Mouse (Mus musculus) hindbrain, embryonic 16.5 days (tissue): ENCODE data around the gene 4933427I04Rik. TPM values are rescaled to one million over a fixed set of nuclear protein-coding genes. Genes with fewer than 3 reads are reported as not detected.

Experiments used
- ATAC-seq: fragments of 200-750 bp; cut with Nextera tagmentation; 2 replicates; pipeline ENCODE4 v1.8.0; 2017; ENCODE audit warnings: moderate TSS enrichment, moderate library complexity
- H3K27ac ChIP-seq: fragments of 300-500 bp; sonication (generic); 2 replicates; pipeline ENCODE4 v1.5.1; 2014; ENCODE audit warnings: low read depth, mild to moderate bottlenecking, control low read depth, low read length, moderate library complexity
- H3K27me3 ChIP-seq: fragments of 300-500 bp; sonication (generic); replicated peaks from 2 replicates; pipeline ENCODE4 v1.6.1; 2014; ENCODE audit warnings: low read length; ENCODE audit not compliant: control insufficient read depth, insufficient read depth
- H3K36me3 ChIP-seq: fragments of 300-500 bp; sonication (generic); 2 replicates; pipeline ENCODE4 v1.6.1; 2014; ENCODE audit warnings: mild to moderate bottlenecking, low read length, moderate library complexity, mixed read lengths; ENCODE audit not compliant: control insufficient read depth, insufficient read depth
- H3K4me1 ChIP-seq: fragments of 300-500 bp; sonication (generic); 2 replicates; pipeline ENCODE4 v1.6.1; 2014; ENCODE audit warnings: low read depth, low read length; ENCODE audit not compliant: control insufficient read depth, insufficient read depth
- H3K4me2 ChIP-seq: fragments of 300-500 bp; sonication (generic); 2 replicates; pipeline ENCODE4 v1.6.1; 2014; ENCODE audit warnings: mild to moderate bottlenecking, low read length, control low read depth, moderate library complexity
- H3K4me3 ChIP-seq: fragments of 300-500 bp; sonication (generic); 2 replicates; pipeline ENCODE4 v1.5.1; 2014; ENCODE audit warnings: mild to moderate bottlenecking, low read length, control low read depth, moderate library complexity
- H3K9ac ChIP-seq: fragments of 300-500 bp; sonication (generic); 2 replicates; pipeline ENCODE4 v1.6.1; 2014; ENCODE audit warnings: low read depth, mild to moderate bottlenecking, control low read depth, low read length, moderate library complexity
- H3K9me3 ChIP-seq: fragments of 300-500 bp; sonication (generic); 2 replicates; pipeline ENCODE4 v1.6.1; 2014; ENCODE audit warnings: mild to moderate bottlenecking, low read length, moderate library complexity; ENCODE audit not compliant: control insufficient read depth
- WGBS: fragments of 180-500 bp; shearing (Covaris S2); extraction: QIAGEN DNeasy Blood & Tissue Kit; methylation state at CpG from one replicate; pipeline ENCODE4 v1.1.7; 2014; 5-methylcytosine and 5-hydroxymethylcytosine counted together
- polyA plus RNA-seq: library from polyadenylated mRNA; unstranded; fragments of >200 nt; fragmentation: Nextera tagmentation; extraction: Ambion mirVana; gene quantifications from 2 replicates; pipeline ENCODE4 v1.2.1, GENCODE M21; 2015

The 4933427I04Rik gene
- polyA plus RNA-seq = 0.14 and 0.25 TPM in 2 replicates

- no peak for ATAC-seq
- WGBS = 80% methylated on average over 3 of the region's 3 CpGs
- Histone ChIP-seq H3K9ac (no peak within 1 kb of the TSS), H3K27ac (no peak within 1 kb of the TSS), H3K4me3 (no peak within 1 kb of the TSS), H3K9me3 (no peaks in the 10 kb centered on the region), H3K27me3 (no peaks in the 10 kb centered on the region), H3K4me1 (no peaks in the 10 kb centered on the region), H3K36me3 (no peaks in the 10 kb centered on the region), H3K4me2 (no peak within 1 kb of the TSS)
Observed at GRCm38 (mm10) chr4:123859379-123859778, at the start of gene 4933427I04Rik. 4933427I04Rik (plus strand) TSS chr4:123859679.

GRCm38 (mm10) chr4:123810475-123811295 is 48.8 kb upstream of the 4933427I04Rik start:
- Histone ChIP-seq H3K4me3 (no peak overlapping the region), H3K27ac (no peak overlapping the region), H3K27me3 (no peaks in the 10 kb centered on the region), H3K4me2 (no peak overlapping the region), H3K36me3 (no peaks in the 10 kb centered on the region), H3K9me3 (no peaks in the 10 kb centered on the region), H3K4me1 (no peaks in the 10 kb centered on the region), H3K9ac (no peak overlapping the region)
- no peak for ATAC-seq
- 86% methylated on average over 12 of the region's 12 CpGs for WGBS

- Histone ChIP-seq H3K9me3 (no peaks in the 10 kb centered on the region), H3K27ac (no peak overlapping the region), H3K9ac (no peak overlapping the region), H3K4me3 (no peak overlapping the region), H3K4me1 (no peaks in the 10 kb centered on the region), H3K36me3 (no peaks in the 10 kb centered on the region), H3K4me2 (no peak overlapping the region), H3K27me3 (no peaks in the 10 kb centered on the region)
- ATAC-seq = no peak
- WGBS = 80% methylated on average over 3 of the region's 3 CpGs
Observed at GRCm38 (mm10) chr4:123812525-123812924, 47.0 kb upstream of the 4933427I04Rik start.

- Histone ChIP-seq H3K4me1 (no peaks in the 10 kb centered on the region), H3K4me3 (no peak overlapping the region), H3K27me3 (no peaks in the 10 kb centered on the region), H3K36me3 (no peaks in the 10 kb centered on the region), H3K4me2 (no peak overlapping the region), H3K9ac (no peak overlapping the region), H3K27ac (no peak overlapping the region), H3K9me3 (no peaks in the 10 kb centered on the region)
- no peak for ATAC-seq
- WGBS = 45% methylated on average over 7 of the region's 7 CpGs
Observed at GRCm38 (mm10) chr4:123814030-123814501, 45.4 kb upstream of the 4933427I04Rik start.

GRCm38 (mm10) chr4:123819093-123819610 is 40.3 kb upstream of the 4933427I04Rik start:
- Histone ChIP-seq H3K27me3 (no peaks in the 10 kb centered on the region), H3K4me3 (no peak overlapping the region), H3K4me2 (no peak overlapping the region), H3K36me3 (no peaks in the 10 kb centered on the region), H3K4me1 (no peaks in the 10 kb centered on the region), H3K27ac (no peak overlapping the region), H3K9me3 (no peaks in the 10 kb centered on the region), H3K9ac (no peak overlapping the region)
- WGBS = 30% methylated on average over 4 of the region's 4 CpGs
- no peak for ATAC-seq

- Histone ChIP-seq H3K4me3 (no peak overlapping the region), H3K4me2 (no peak overlapping the region), H3K36me3 (no peaks in the 10 kb centered on the region), H3K4me1 (no peaks in the 10 kb centered on the region), H3K9ac (no peak overlapping the region), H3K27me3 (no peaks in the 10 kb centered on the region), H3K27ac (no peak overlapping the region), H3K9me3 (no peaks in the 10 kb centered on the region)
- WGBS = 90% methylated on average over 8 of the region's 8 CpGs
- no peak for ATAC-seq
Observed at GRCm38 (mm10) chr4:123842126-123842525, 17.4 kb upstream of the 4933427I04Rik start.

- no peaks in the 10 kb centered on the region for H3K4me1 ChIP-seq
- H3K4me2 ChIP-seq = no peak overlapping the region
- ATAC-seq = no peak
- H3K9me3 ChIP-seq = no peaks in the 10 kb centered on the region
- no peaks in the 10 kb centered on the region for H3K36me3 ChIP-seq
- H3K4me3 ChIP-seq = no peak overlapping the region
- H3K27me3 ChIP-seq = no peaks in the 10 kb centered on the region
- H3K27ac ChIP-seq = no peak overlapping the region
- no peak overlapping the region for H3K9ac ChIP-seq
- 36% methylated on average over 4 of the region's 4 CpGs for WGBS
Observed at GRCm38 (mm10) chr4:123856888-123857287, 2.6 kb upstream of the 4933427I04Rik start.

GRCm38 (mm10) chr4:123858090-123858489 is 1.4 kb upstream of the 4933427I04Rik start:
- no peak for ATAC-seq
- H3K27ac ChIP-seq = no peak overlapping the region
- H3K4me1 ChIP-seq = no peaks in the 10 kb centered on the region
- H3K4me3 ChIP-seq = no peak overlapping the region
- H3K9me3 ChIP-seq = no peaks in the 10 kb centered on the region
- no peaks in the 10 kb centered on the region for H3K27me3 ChIP-seq
- 87% methylated on average over 7 of the region's 7 CpGs for WGBS
- no peaks in the 10 kb centered on the region for H3K36me3 ChIP-seq
- no peak overlapping the region for H3K4me2 ChIP-seq
- H3K9ac ChIP-seq = no peak overlapping the region

GRCm38 (mm10) chr4:123859803-123860202 is 324 bp downstream of the 4933427I04Rik start:
- ATAC-seq = no peak
- H3K27me3 ChIP-seq = no peaks in the 10 kb centered on the region
- H3K36me3 ChIP-seq = no peaks in the 10 kb centered on the region
- no peak overlapping the region for H3K4me2 ChIP-seq
- no peak overlapping the region for H3K4me3 ChIP-seq
- WGBS = 78% methylated on average over 2 of the region's 2 CpGs
- no peaks in the 10 kb centered on the region for H3K4me1 ChIP-seq
- no peaks in the 10 kb centered on the region for H3K9me3 ChIP-seq
- no peak overlapping the region for H3K9ac ChIP-seq
- no peak overlapping the region for H3K27ac ChIP-seq
